ENCODE assay signal across 8 mouse cellular contexts in the genomic region with DNA sequence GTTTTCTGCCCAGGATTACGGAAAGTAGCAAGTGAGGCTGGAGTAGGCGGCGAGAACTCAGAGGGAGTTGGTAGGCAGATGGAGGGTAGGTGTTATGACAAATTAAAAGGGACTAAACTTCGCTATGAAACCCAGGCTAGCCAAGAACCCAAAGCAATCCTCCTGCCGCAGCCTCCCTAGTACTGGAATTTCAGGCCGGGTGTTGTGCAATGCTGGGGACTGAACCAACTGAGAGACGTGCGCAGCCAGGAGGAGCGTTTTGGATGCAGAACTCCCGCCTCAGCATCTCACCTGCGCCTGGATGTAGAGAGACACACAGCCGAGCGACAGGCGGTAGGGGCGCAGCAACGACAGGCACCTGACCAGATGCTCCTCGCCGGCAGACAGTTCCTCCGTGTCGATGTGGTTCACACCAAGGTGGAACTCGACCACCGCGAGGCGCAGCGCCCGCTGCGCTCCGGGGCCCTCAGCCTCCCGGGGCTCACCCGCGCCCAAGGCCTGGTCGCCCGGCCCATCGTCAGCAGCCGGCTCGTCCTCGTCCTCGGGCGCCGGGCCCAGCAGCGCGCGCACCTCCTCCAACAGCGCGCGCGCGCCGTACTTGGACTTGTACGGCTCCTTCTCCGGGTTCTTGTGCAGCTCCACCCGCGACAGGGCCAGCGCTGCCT. TPM values are rescaled to one million over a fixed set of nuclear protein-coding genes. Genes with fewer than 3 reads are reported as not detected.
DNase-seq lines count a peak whose midpoint lies in the region; ATAC-seq lines count a peak whose summit lies in the region.

No protein-coding gene starts in this region.

- no peaks in the 10 kb centered on the region for H3K27me3 ChIP-seq in heart, embryonic 11.5 days (ENCODE audit: control insufficient read depth, insufficient read depth, low read length)
- no peaks in the 10 kb centered on the region for H3K27me3 ChIP-seq in midbrain, embryonic 14.5 days (ENCODE audit: control insufficient read depth, insufficient read depth, low read length)

- H3K4me3 ChIP-seq in heart, embryonic 11.5 days (ENCODE audit: low read depth, low read length) = peak overlapping the region; percentile 90
- peak overlapping the region; percentile 83 for H3K4me3 ChIP-seq in midbrain, embryonic 14.5 days (replicated peaks; ENCODE audit: low read depth, low read length)

- H3K4me2 ChIP-seq in heart, embryonic 11.5 days = peak overlapping the region; percentile 88
- peak overlapping the region; percentile 94 for H3K4me2 ChIP-seq in midbrain, embryonic 14.5 days (ENCODE audit: low read length)

- intact Hi-C loops in heart, postnatal 10 days (cut with DNase I) = no loop called here

- H3K27ac ChIP-seq in heart, embryonic 11.5 days (ENCODE audit: low read depth, low read length) = peak overlapping the region; percentile 60
- H3K27ac ChIP-seq in midbrain, embryonic 14.5 days (replicated peaks; ENCODE audit: low read depth, low read length) = peak overlapping the region; percentile 83

- no peak for DNase-seq in heart, postnatal 10 days
- peak; percentile 51 for DNase-seq in 3T3-L1 (ENCODE audit: low read depth, low spot score)
- no peak for DNase-seq in midbrain, embryonic 14.5 days
- DNase-seq in c-Kit-positive CD71-positive TER-119-positive erythroid progenitor cells, embryonic 14.5 days (ENCODE audit: low spot score) = no peak
- no peak for DNase-seq in kidney, postnatal 10 days

- H3K36me3 ChIP-seq in heart, embryonic 11.5 days (ENCODE audit: control insufficient read depth, insufficient read depth, low read length) = peaks cover 16% of the 10 kb centered on the region
- peaks cover 56% of the 10 kb centered on the region for H3K36me3 ChIP-seq in midbrain, embryonic 14.5 days (ENCODE audit: control insufficient read depth, insufficient read depth, low read length)

- ATAC-seq in heart, embryonic 11.5 days (replicated peaks; ENCODE audit: insufficient number of reproducible peaks, low FRiP score, low TSS enrichment) = peak; percentile 62
- ATAC-seq in common myeloid progenitor, adult 5-6 weeks (replicated peaks; ENCODE audit: low read depth, poor library complexity, severe bottlenecking) = peak; percentile 30
- ATAC-seq in inflammation-experienced regulatory T-cells, adult 6 months = peak; percentile 57
- ATAC-seq in midbrain, embryonic 14.5 days (ENCODE audit: low FRiP score, low TSS enrichment) = peak; percentile 84

- H3K9ac ChIP-seq in heart, embryonic 11.5 days (ENCODE audit: low read depth, low read length) = peak overlapping the region; percentile 75
- peak overlapping the region; percentile 89 for H3K9ac ChIP-seq in midbrain, embryonic 14.5 days (replicated peaks; ENCODE audit: low read length)

- no peaks in the 10 kb centered on the region for H3K9me3 ChIP-seq in heart, embryonic 11.5 days (replicated peaks; ENCODE audit: control insufficient read depth, low read length)
- no peaks in the 10 kb centered on the region for H3K9me3 ChIP-seq in midbrain, embryonic 14.5 days (ENCODE audit: control insufficient read depth, low read length)

- peaks cover 5% of the 10 kb centered on the region; the same call in 1 of the 2 replicates for H3K4me1 ChIP-seq in heart, embryonic 11.5 days (ENCODE audit: control insufficient read depth, insufficient read depth, low read length)
- H3K4me1 ChIP-seq in midbrain, embryonic 14.5 days (ENCODE audit: control insufficient read depth, insufficient read depth, low read length) = peaks cover 12% of the 10 kb centered on the region

- 2% methylated on average over 54 of the region's 54 CpGs for WGBS in heart, embryonic 11.5 days (ENCODE audit: insufficient replicate concordance)
- WGBS in midbrain, embryonic 14.5 days = 1% methylated on average over 54 of the region's 54 CpGs

RNA-seq across cellular contexts. Expression of a gene that starts 0.5 kb away (rescaled TPM):
- 31.1 and 34.0 TPM in 2 replicates for polyA plus RNA-seq in heart, embryonic 11.5 days (2014; fragmentation: Nextera tagmentation; extraction: Ambion mirVana)
- 10 to 100 TPM; 36.0 to 36.5 TPM for total RNA-seq in heart, postnatal 10 days (2021)
- total RNA-seq in common myeloid progenitor, adult 5-6 weeks (2017) = 13.7 and 19.9 TPM in 2 replicates
- polyA plus RNA-seq in inflammation-experienced regulatory T-cells, adult 6 months (2017; shearing (Covaris generic)) = 1 to 10 TPM; 4.1 to 8.7 (median 5.0) TPM
- 75.3 and 85.3 TPM in 2 replicates for polyA plus RNA-seq in midbrain, embryonic 14.5 days (2014; fragmentation: Nextera tagmentation; extraction: Ambion mirVana)

RNA-seq across cellular contexts. Expression of a gene that starts 24.3 kb away (rescaled TPM):
- polyA plus RNA-seq in heart, embryonic 11.5 days (2014; fragmentation: Nextera tagmentation; extraction: Ambion mirVana) = 20.8 and 21.4 TPM in 2 replicates
- 10 to 100 TPM; 36.6 to 38.2 TPM for total RNA-seq in heart, postnatal 10 days (2021)
- total RNA-seq in common myeloid progenitor, adult 5-6 weeks (2017) = 280 and 283 TPM in 2 replicates
- 10 to 100 TPM; 51.4 to 60.7 (median 54.9) TPM for polyA plus RNA-seq in inflammation-experienced regulatory T-cells, adult 6 months (2017; shearing (Covaris generic))
- 16.8 and 23.7 TPM in 2 replicates for polyA plus RNA-seq in midbrain, embryonic 14.5 days (2014; fragmentation: Nextera tagmentation; extraction: Ambion mirVana)

RNA-seq across cellular contexts. Expression of a gene that starts 50.6 kb away (rescaled TPM):
- polyA plus RNA-seq in heart, embryonic 11.5 days (2014; fragmentation: Nextera tagmentation; extraction: Ambion mirVana) = 6.7 and 9.1 TPM in 2 replicates
- 10 to 100 TPM; 31.1 to 33.4 TPM for total RNA-seq in heart, postnatal 10 days (2021)
- 1,072 and 1,492 TPM in 2 replicates for total RNA-seq in common myeloid progenitor, adult 5-6 weeks (2017)
- polyA plus RNA-seq in inflammation-experienced regulatory T-cells, adult 6 months (2017; shearing (Covaris generic)) = 1,000 to 10,000 TPM; 1,485 to 2,247 (median 1,910) TPM
- 5.4 and 11.4 TPM in 2 replicates for polyA plus RNA-seq in midbrain, embryonic 14.5 days (2014; fragmentation: Nextera tagmentation; extraction: Ambion mirVana)

Comparison
In these comparisons a context has a peak if more than half of its experiments do, and no peak if none do; other contexts are left out.
1. ATAC-seq: peak in every context shown above with its lines; median percentile 84 in midbrain, embryonic 14.5 days; 62 in heart, embryonic 11.5 days; 57 in inflammation-experienced regulatory T-cells, adult 6 months; 30 in common myeloid progenitor, adult 5-6 weeks.
2. RNA of a gene that starts 50.6 kb away (polyA plus RNA-seq): 1,485 to 2,247 TPM in inflammation-experienced regulatory T-cells, adult 6 months; 5.4 to 11.4 TPM in midbrain, embryonic 14.5 days and 6.7 to 9.1 TPM in heart, embryonic 11.5 days; every median in the first group is over 100 times any median in the second.